Mouse (Mus musculus) lung, adult 2 months (tissue): Measurements from ENCODE around the gene Hoxb5. TPM values are rescaled to one million over a fixed set of nuclear protein-coding genes. Genes with fewer than 3 reads are reported as not detected.

Experiments used
- DNase-seq: peaks from one replicate; pipeline ENCODE4 v3.0.0; 2022
- H3K4me1 ChIP-seq: fragments of 200-500 bp; 2 replicates; pipeline ENCODE4 v1.6.1; 2011; ENCODE audit warnings: low read length; ENCODE audit not compliant: control insufficient read depth, insufficient read depth
- H3K4me3 ChIP-seq: fragments of 200-500 bp; replicated peaks from 2 replicates; pipeline ENCODE3; 2011; ENCODE audit warnings: low read depth, mild to moderate bottlenecking, control low read depth, low read length; ENCODE audit errors: extremely low read depth
- CTCF ChIP-seq: fragments of 200-500 bp; IDR thresholded peaks from 2 replicates; pipeline ENCODE4 v1.5.1; 2011; ENCODE audit warnings: mild to moderate bottlenecking, low read length, control low read depth; ENCODE audit not compliant: insufficient read depth
- POLR2A ChIP-seq: fragments of 200-500 bp; IDR thresholded peaks from 2 replicates; pipeline ENCODE4 v1.6.1; 2011; ENCODE audit warnings: low read depth, mild to moderate bottlenecking, control low read depth, low read length, borderline replicate concordance; ENCODE audit errors: extremely low read depth
- WGBS: fragments of 180-500 bp; shearing (Covaris S2); methylation state at CpG from one replicate; pipeline ENCODE4 v1.1.7; 2018; 5-methylcytosine and 5-hydroxymethylcytosine counted together
- polyA plus RNA-seq: library from polyadenylated mRNA; depleted of rRNA; stranded (reverse); fragments of >200 nt; gene quantifications from 2 replicates; pipeline ENCODE4 v1.2.3, GENCODE M21; 2012

Hoxb5 gene
- polyA plus RNA-seq, 1 experiment, result 12.1 TPM

DNA sequence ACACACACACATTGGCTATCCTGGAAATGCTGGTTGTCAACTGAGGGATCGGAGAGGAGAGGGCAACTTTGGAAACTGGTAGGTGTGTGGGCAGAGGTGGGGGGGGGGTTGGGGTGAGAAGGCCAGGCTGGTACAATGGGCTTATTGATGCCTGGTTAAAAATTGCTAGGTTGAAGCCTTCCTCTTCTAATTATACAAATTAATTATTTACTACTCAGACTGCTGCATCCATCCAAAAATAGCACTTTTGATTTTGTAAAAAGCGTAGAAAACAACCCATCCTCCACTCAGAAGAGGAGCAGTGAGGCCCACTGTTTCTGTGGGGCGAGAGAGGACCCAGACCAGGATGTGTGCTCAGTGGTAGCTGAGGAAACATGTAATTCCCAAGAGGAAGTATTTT, 31.9 kb downstream of the Hoxb5 start:
- DNase-seq, result no peak
- 46% methylated on average over 3 of the region's 3 CpGs for WGBS

DNA sequence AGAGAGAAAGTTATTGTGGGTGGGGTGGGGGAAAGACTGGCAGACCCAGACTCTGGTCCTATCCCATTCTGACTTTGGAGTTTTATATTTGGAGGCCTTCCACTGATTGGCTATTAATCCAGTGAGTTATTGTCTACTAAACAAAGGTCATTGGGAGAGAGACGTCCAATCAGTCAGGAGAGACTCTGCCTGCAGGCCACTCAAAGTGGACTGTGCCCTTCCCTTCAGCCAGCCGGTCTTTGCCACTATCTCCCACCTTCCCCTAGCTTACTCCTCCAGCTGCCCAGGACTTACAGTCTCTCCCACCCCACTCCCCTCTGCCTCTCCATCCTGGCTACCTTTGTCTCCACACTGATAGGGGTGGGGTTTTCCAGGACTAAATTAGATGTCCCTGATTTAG, 33.5 kb downstream of the Hoxb5 start:
- WGBS, result 53% methylated on average over 2 of the region's 2 CpGs
- no peak for TF ChIP-seq CTCF
- no peak for TF ChIP-seq POLR2A
- no peak for DNase-seq

More for the DNA sequence above, 31.9 kb downstream of the Hoxb5 start:
- no peak for TF ChIP-seq CTCF
- TF ChIP-seq POLR2A, result no peak
- Histone ChIP-seq H3K4me3 (no peak overlapping the region), H3K4me1 (no peaks in the 10 kb centered on the region)

DNA sequence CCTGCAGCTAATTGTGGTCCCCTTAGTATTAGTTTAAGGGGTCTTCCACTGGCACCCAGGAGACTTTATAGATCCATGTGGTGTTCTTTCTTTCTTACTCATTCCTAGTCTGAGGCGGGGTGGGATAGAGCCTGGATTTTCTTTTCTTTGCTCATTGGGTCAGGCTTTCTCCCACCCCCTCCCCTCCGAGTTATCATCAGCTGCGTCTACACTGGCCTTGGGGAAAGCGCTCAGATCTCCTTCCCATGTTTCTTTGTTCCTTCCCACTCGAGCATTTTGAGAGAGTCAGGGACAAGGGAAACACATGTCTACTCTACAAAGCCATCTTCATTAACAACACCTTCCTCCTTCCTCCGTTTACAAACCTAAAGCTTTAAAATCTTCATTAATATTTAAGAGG, 33.9 kb downstream of the Hoxb5 start:
- Histone ChIP-seq H3K4me1 (no peaks in the 10 kb centered on the region), H3K4me3 (no peak overlapping the region)
- TF ChIP-seq POLR2A, result no peak
- no peak for TF ChIP-seq CTCF
- 60% methylated on average over 6 of the region's 6 CpGs for WGBS
- no peak for DNase-seq

More for the DNA sequence above, 33.5 kb downstream of the Hoxb5 start:
- H3K4me3 ChIP-seq, result no peak overlapping the region
- H3K4me1 ChIP-seq, result no peaks in the 10 kb centered on the region

DNA sequence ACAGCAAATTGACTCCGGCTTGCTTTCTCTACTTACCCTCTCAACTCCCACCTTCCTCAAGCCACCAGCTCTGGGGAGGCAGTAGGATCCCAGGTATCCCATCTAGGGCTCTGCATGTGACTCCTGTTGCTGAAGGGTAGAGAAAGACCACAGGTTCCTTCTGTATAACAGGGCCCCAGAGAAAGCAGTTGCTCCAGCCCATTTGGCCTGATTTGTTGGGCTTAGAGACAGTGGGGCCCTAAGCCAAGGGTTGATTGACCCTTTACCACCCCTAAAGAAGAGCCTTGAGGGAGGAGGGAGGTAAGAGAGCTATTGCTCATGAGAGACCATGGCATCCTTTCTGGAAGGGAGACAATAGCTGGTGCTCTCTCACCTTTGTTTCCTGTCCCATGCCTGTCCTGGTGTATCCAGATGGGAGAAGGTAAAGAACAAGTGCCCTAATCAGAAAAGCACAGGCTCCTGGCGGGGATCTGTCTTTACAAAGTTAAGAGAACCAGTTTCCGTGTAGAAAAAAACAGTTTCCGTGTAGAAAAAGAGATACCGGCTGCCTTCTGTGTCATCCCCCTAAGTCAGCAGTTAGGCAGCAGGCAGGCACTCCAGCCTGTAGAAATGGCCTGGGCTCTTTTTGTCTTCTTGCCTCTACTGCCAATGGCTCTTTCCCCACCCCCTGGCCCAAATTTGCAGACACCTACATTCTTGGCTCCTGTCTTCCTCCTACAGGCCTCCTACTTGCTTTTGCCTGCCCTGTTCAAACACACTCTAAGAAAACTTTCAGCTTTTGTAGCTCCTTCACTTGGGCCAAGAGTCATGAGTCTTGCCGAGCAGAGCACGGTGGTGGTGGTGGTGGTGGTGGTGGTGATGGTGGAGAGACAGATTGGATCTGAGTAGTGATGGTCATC, 36.1 kb downstream of the Hoxb5 start:
- Histone ChIP-seq H3K4me1 (no peaks in the 10 kb centered on the region), H3K4me3 (no peak overlapping the region)
- 74% methylated on average over 7 of the region's 7 CpGs for WGBS
- DNase-seq, result no peak
- no peak for TF ChIP-seq CTCF
- TF ChIP-seq POLR2A, result no peak

DNA sequence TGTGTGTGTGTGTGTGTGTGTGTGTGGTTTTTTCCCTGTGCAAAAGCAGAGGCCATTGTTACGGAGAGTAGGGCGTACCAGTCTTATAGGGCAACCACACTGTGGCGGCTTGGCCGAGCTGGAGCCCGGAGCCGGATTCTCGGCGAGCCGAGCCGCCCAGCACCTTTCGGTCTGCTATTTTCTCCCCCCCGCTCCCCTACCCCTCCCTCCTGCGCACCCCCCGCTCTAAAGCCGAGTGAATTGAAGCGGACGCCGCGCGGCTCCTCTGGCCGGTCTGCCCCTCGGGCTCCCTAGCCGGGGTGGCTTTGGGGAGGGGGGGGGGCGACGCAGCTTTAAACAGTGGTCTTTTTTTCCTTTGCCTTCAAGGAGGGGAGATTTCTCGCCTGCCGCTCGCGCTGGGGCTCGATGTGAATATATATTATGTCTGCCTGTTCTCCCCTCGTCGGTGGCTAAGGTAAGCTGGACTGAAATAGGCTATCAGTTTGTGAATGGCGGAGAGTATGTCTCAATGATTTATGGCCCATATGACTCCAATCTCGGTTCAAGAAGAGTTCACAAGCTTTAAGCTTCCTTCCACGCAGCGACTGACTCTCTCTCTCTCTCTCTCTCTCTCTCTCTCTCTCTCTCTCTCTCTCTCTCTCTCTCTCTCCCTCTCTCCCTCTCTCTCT, 37.7 kb downstream of the Hoxb5 start:
- 4% methylated on average over 30 of the region's 36 CpGs for WGBS
- Histone ChIP-seq H3K4me1 (0 out of 2 replicates have a peak, but pooled peaks cover 2% of the 10 kb centered on the region), H3K4me3 (peak overlapping the region; percentile 59)
- no peak for TF ChIP-seq CTCF
- TF ChIP-seq POLR2A, result no peak
- no peak for DNase-seq

DNA sequence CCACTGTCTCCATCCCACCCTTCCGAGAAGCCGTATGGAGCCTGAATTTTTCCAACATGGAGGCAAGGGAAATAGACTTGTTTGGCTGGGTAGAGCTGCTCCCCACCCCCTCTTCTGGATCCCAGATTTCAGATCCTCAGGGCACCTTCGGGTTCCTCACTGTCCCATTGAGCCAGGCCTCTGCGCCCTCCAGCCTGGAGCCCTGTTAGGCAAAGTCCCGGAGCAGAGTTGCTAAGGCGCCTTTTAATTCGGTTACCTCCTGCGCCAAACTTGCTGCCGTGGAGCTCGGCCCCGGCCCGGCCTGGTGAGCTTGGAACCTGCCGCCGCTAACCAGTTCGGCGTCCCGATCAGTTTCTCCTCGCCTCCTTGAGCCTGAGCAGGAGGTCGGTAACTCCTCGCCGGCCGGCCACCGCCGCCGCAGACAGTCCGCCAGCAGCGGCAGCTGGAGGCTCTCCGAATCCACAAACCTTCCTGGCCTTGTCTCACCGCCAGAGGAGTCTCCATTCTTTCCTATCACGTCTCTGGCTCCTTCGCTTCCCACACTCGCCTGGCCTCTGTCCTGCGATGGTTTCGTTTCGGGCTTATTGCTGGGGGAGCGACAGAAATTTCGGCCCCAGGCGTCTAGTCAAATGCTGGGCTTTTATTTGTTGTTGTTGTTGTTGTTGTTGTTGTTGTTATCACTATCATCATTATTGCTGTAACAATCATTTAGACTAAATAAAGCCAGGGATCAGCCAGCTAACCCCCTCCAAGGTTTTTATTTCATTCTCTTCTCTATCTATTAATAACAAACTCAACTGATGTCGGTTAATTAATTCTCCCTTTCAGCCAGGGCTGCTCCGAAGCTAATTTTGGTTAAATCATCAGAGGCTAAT, 38.8 kb downstream of the Hoxb5 start:
- TF ChIP-seq CTCF, result 0 out of 2 replicates have a peak, but pooled peaks have one; percentile 0
- TF ChIP-seq POLR2A, result 0 out of 2 replicates have a peak, but pooled peaks have one; percentile 11
- Histone ChIP-seq H3K4me1 (0 out of 2 replicates have a peak, but pooled peaks cover 2% of the 10 kb centered on the region), H3K4me3 (peak overlapping the region; percentile 60)
- 29% methylated on average over 40 of the region's 40 CpGs for WGBS
- DNase-seq, result peak; percentile 46

DNA sequence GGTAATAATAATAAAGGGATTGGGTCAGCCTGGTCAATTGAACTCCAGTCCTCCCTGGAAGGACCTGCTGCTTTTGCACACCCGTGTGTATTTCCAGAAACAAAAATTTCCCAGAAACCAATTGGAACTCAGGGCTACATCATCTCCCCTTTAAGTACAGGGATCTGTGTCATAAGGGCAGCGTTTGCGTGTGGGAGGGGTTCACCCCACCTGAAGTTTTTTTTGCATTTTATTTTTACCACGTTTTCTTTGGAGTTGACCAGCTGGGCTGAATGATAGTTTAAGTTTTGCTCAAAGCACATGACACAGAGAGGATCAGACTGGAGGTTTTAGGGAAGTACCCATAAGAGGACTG, 39.4 kb downstream of the Hoxb5 start:
- H3K4me1 ChIP-seq, result 0 out of 2 replicates have a peak, but pooled peaks cover 2% of the 10 kb centered on the region
- DNase-seq, result no peak
- H3K4me3 ChIP-seq, result no peak overlapping the region
- WGBS, result 47% methylated on average over 4 of the region's 4 CpGs
- TF ChIP-seq CTCF (no peak), POLR2A (no peak)

DNA sequence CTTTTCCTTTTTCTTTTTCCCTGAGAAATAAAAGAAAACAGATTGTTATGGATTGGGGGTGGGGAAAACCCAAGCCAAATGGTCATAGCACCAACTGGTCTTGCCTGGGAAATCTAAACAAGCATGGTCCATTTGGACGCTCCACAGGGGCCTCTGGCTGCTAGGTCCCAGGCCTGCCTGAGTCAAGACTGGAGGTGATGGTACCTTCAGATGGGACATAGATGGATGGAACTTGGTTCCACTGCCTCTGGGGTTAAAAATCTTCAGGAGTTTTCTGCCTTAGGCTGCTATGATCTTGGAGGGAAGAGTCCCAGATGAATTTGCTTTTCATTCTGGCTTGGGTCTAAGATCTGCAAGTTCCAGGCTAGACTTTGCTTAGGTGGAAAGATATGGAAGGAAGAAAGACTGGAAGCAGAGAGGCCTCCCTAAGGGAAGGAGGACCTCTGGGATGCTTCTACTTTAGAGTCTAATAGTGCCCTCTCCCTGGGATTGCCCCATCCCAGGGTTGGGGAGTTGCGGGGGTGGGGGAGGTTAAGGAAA, 40.1 kb downstream of the Hoxb5 start:
- 56% methylated on average over 2 of the region's 2 CpGs for WGBS
- TF ChIP-seq POLR2A, result no peak
- no peak for TF ChIP-seq CTCF
- H3K4me1 ChIP-seq, result 0 out of 2 replicates have a peak, but pooled peaks cover 5% of the 10 kb centered on the region
- DNase-seq, result no peak
- no peak overlapping the region for H3K4me3 ChIP-seq
